Comparison of ENCODE assay signal across 8 mouse cellular contexts in the genomic region with DNA sequence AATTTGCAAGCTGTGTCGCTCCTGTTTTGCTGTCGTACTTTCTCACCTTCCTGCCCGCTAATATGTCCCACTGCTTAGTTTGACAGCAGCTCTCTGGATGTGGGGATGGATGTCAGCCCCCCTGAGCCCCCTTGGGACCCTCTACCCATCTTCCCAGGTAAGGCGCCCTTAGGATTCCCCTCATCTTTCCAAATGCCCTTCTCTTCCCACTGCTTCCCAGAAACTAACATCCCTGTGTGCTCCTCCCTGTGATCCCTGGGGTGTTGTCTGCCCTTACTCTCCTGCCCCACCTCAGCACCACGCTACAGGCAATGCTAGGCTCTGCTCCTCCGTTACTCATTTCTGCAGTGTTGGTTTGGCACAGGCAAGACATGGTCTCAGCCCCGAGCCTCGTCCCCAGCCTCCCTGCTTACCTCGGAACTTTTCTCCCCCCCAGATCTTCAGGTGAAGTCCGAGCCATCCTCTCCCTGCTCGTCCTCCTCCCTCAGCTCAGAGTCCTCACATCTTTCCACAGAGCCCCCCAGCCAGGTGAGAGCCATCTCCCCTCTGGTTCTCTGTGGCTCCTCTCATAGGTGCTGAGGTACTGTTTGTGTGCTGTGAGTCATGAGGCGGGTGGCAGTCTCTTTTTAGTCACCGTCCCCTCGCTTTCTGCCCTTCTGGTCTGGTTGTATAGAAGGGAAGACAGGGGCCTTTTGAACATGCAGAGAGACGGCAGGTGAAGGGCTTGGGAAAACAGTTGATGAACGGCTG. TPM values are rescaled to one million over a fixed set of nuclear protein-coding genes. Genes with fewer than 3 reads are reported as not detected.
DNase-seq lines count a peak whose midpoint lies in the region; ATAC-seq and TF ChIP-seq lines count a peak whose summit lies in the region.

No protein-coding gene starts in this region.

- H3K27ac ChIP-seq in liver, embryonic 11.5 days (ENCODE audit: low read depth, low read length): no peak overlapping the region
- no peak overlapping the region for H3K27ac ChIP-seq in embryonic fibroblast, embryonic 13.5 days (ENCODE audit: insufficient read depth, low read length)
- H3K27ac ChIP-seq in intestine, embryonic 16.5 days (ENCODE audit: low read length): no peak overlapping the region
- no peak overlapping the region for H3K27ac ChIP-seq in neural tube, embryonic 12.5 days

- peaks cover 28% of the 10 kb centered on the region for H3K36me3 ChIP-seq in liver, embryonic 11.5 days (ENCODE audit: control insufficient read depth, insufficient read depth, low read length)
- H3K36me3 ChIP-seq in intestine, embryonic 16.5 days (ENCODE audit: control insufficient read depth, insufficient read depth, low read length): no peaks in the 10 kb centered on the region; the same call in none of the 2 replicates
- H3K36me3 ChIP-seq in neural tube, embryonic 12.5 days: peaks cover 49% of the 10 kb centered on the region

- peak overlapping the region; percentile 71 for H3K4me3 ChIP-seq in liver, embryonic 11.5 days (ENCODE audit: low read depth, low read length)
- peak overlapping the region; percentile 93; the same call in 1 of the 2 replicates for H3K4me3 ChIP-seq in embryonic fibroblast, embryonic 13.5 days (ENCODE audit: insufficient read depth, low read length)
- H3K4me3 ChIP-seq in intestine, embryonic 16.5 days (ENCODE audit: low read length): peak overlapping the region; percentile 100; the same call in 1 of the 2 replicates
- peak overlapping the region; percentile 85; the same call in 1 of the 2 replicates for H3K4me3 ChIP-seq in neural tube, embryonic 12.5 days

- 83% methylated on average over 16 of the region's 16 CpGs for WGBS in liver, embryonic 11.5 days
- WGBS in intestine, embryonic 16.5 days: 85% methylated on average over 16 of the region's 16 CpGs
- 87% methylated on average over 16 of the region's 16 CpGs for WGBS in neural tube, embryonic 12.5 days

- TF ChIP-seq CTCF in embryonic fibroblast, embryonic 13.5 days (IDR thresholded peaks at IDR 0.05; ENCODE audit: borderline replicate concordance, insufficient read depth, low read length): no peak

- H3K4me1 ChIP-seq in liver, embryonic 11.5 days (replicated peaks; ENCODE audit: control insufficient read depth, insufficient read depth, low read length): peaks cover 19% of the 10 kb centered on the region
- 0 out of 2 replicates have a peak, but pooled peaks cover 4% of the 10 kb centered on the region for H3K4me1 ChIP-seq in embryonic fibroblast, embryonic 13.5 days (ENCODE audit: control insufficient read depth, insufficient read depth, low read length)
- peaks cover 15% of the 10 kb centered on the region for H3K4me1 ChIP-seq in intestine, embryonic 16.5 days (ENCODE audit: control insufficient read depth, insufficient read depth, low read length)
- H3K4me1 ChIP-seq in neural tube, embryonic 12.5 days: peaks cover 25% of the 10 kb centered on the region

- H3K4me2 ChIP-seq in liver, embryonic 11.5 days: peak overlapping the region; percentile 79
- H3K4me2 ChIP-seq in intestine, embryonic 16.5 days (ENCODE audit: low read depth, low read length): peak overlapping the region; percentile 91
- peak overlapping the region; percentile 82 for H3K4me2 ChIP-seq in neural tube, embryonic 12.5 days (replicated peaks)

- no peaks in the 10 kb centered on the region for H3K9me3 ChIP-seq in liver, embryonic 11.5 days (ENCODE audit: control insufficient read depth, low read length)
- no peaks in the 10 kb centered on the region for H3K9me3 ChIP-seq in intestine, embryonic 16.5 days (ENCODE audit: control insufficient read depth, low read length)
- H3K9me3 ChIP-seq in neural tube, embryonic 12.5 days: no peaks in the 10 kb centered on the region

- TF ChIP-seq POLR2A in embryonic fibroblast, embryonic 13.5 days (IDR thresholded peaks at IDR 0.05; ENCODE audit: low read depth, low read length): no peak

- DNase-seq in liver, embryonic 11.5 days (ENCODE audit: low spot score): no peak
- no peak for DNase-seq in liver
- no peak for DNase-seq in right cerebral cortex, postnatal 4 days
- DNase-seq in adrenal gland, postnatal 25 days: no peak
- no peak for DNase-seq in T-cell, adult 2 months (ENCODE audit: low spot score)

- no peaks in the 10 kb centered on the region for H3K27me3 ChIP-seq in liver, embryonic 11.5 days (replicated peaks; ENCODE audit: control insufficient read depth, insufficient read depth, low read length)
- H3K27me3 ChIP-seq in intestine, embryonic 16.5 days (replicated peaks; ENCODE audit: control insufficient read depth, insufficient read depth, low read length): no peaks in the 10 kb centered on the region
- no peaks in the 10 kb centered on the region for H3K27me3 ChIP-seq in neural tube, embryonic 12.5 days (replicated peaks)

- ATAC-seq in liver, embryonic 11.5 days (replicated peaks; ENCODE audit: low FRiP score): no peak
- ATAC-seq in intestine, embryonic 16.5 days: no peak
- ATAC-seq in neural tube, embryonic 12.5 days (ENCODE audit: low FRiP score, low read depth): no peak

- peak overlapping the region; percentile 74; the same call in 1 of the 2 replicates for H3K9ac ChIP-seq in liver, embryonic 11.5 days (ENCODE audit: low read depth, low read length)
- peak overlapping the region; percentile 91; the same call in 1 of the 2 replicates for H3K9ac ChIP-seq in intestine, embryonic 16.5 days (ENCODE audit: low read depth, low read length)
- H3K9ac ChIP-seq in neural tube, embryonic 12.5 days: 0 out of 2 replicates have a peak overlapping the region, but pooled peaks have one; percentile 9

RNA-seq across cellular contexts. Expression of a gene that starts 1.4 kb away (rescaled TPM):
- polyA plus RNA-seq in liver, embryonic 11.5 days (2014; fragmentation: Nextera tagmentation; extraction: Ambion mirVana): 39.9 and 48.5 TPM in 2 replicates
- polyA plus RNA-seq in embryonic fibroblast, embryonic 13.5 days (2011; ENCODE audit: insufficient read length, low read depth, missing spikeins): 65.2 and 83.8 TPM in 2 replicates
- 66.3 and 69.1 TPM in 2 replicates for polyA plus RNA-seq in intestine, embryonic 16.5 days (2015; fragmentation: Nextera tagmentation; extraction: Ambion mirVana)
- 116 and 120 TPM in 2 replicates for polyA plus RNA-seq in neural tube, embryonic 12.5 days (2016; fragmentation: Nextera tagmentation; extraction: Ambion mirVana)
- total RNA-seq in adrenal gland, postnatal 25 days (2021): 50.4 and 52.5 TPM in 2 replicates

RNA-seq across cellular contexts. Expression of a gene that starts 3.8 kb away (rescaled TPM):
- 9.5 and 9.7 TPM in 2 replicates for polyA plus RNA-seq in liver, embryonic 11.5 days (2014; fragmentation: Nextera tagmentation; extraction: Ambion mirVana)
- polyA plus RNA-seq in embryonic fibroblast, embryonic 13.5 days (2011; ENCODE audit: insufficient read length, low read depth, missing spikeins): 17.9 and 20.2 TPM in 2 replicates
- 10.2 and 14.4 TPM in 2 replicates for polyA plus RNA-seq in intestine, embryonic 16.5 days (2015; fragmentation: Nextera tagmentation; extraction: Ambion mirVana)
- polyA plus RNA-seq in neural tube, embryonic 12.5 days (2016; fragmentation: Nextera tagmentation; extraction: Ambion mirVana): 17.4 and 17.5 TPM in 2 replicates
- 13.4 TPM in 2 replicates for total RNA-seq in adrenal gland, postnatal 25 days (2021)

RNA-seq across cellular contexts. Expression of a gene that starts 19.0 kb away (rescaled TPM):
- polyA plus RNA-seq in liver, embryonic 11.5 days (2014; fragmentation: Nextera tagmentation; extraction: Ambion mirVana): not detected in 2 replicates
- 0.53 TPM in 1 of 2 replicates, not detected in the other for polyA plus RNA-seq in embryonic fibroblast, embryonic 13.5 days (2011; ENCODE audit: insufficient read length, low read depth, missing spikeins)
- polyA plus RNA-seq in intestine, embryonic 16.5 days (2015; fragmentation: Nextera tagmentation; extraction: Ambion mirVana): 0.32 and 0.47 TPM in 2 replicates
- polyA plus RNA-seq in neural tube, embryonic 12.5 days (2016; fragmentation: Nextera tagmentation; extraction: Ambion mirVana): 1.4 and 1.6 TPM in 2 replicates
- total RNA-seq in adrenal gland, postnatal 25 days (2021): 10.8 and 13.5 TPM in 2 replicates

RNA-seq across cellular contexts. Expression of a gene that starts 20.0 kb away (rescaled TPM):
- polyA plus RNA-seq in liver, embryonic 11.5 days (2014; fragmentation: Nextera tagmentation; extraction: Ambion mirVana): 23.1 and 25.8 TPM in 2 replicates
- polyA plus RNA-seq in embryonic fibroblast, embryonic 13.5 days (2011; ENCODE audit: insufficient read length, low read depth, missing spikeins): 28.2 and 32.3 TPM in 2 replicates
- polyA plus RNA-seq in intestine, embryonic 16.5 days (2015; fragmentation: Nextera tagmentation; extraction: Ambion mirVana): 32.3 and 32.9 TPM in 2 replicates
- polyA plus RNA-seq in neural tube, embryonic 12.5 days (2016; fragmentation: Nextera tagmentation; extraction: Ambion mirVana): 22.9 and 25.2 TPM in 2 replicates
- total RNA-seq in adrenal gland, postnatal 25 days (2021): 56.9 and 61.1 TPM in 2 replicates

RNA-seq across cellular contexts. Expression of a gene that starts 22.0 kb away (rescaled TPM):
- 0.10 TPM in 1 of 2 replicates, not detected in the other for polyA plus RNA-seq in liver, embryonic 11.5 days (2014; fragmentation: Nextera tagmentation; extraction: Ambion mirVana)
- 0.19 and 0.20 TPM in 2 replicates for polyA plus RNA-seq in embryonic fibroblast, embryonic 13.5 days (2011; ENCODE audit: insufficient read length, low read depth, missing spikeins)
- polyA plus RNA-seq in intestine, embryonic 16.5 days (2015; fragmentation: Nextera tagmentation; extraction: Ambion mirVana): 1.1 TPM in 2 replicates
- 0.03 TPM in 2 replicates for polyA plus RNA-seq in neural tube, embryonic 12.5 days (2016; fragmentation: Nextera tagmentation; extraction: Ambion mirVana)
- total RNA-seq in adrenal gland, postnatal 25 days (2021): 23.7 and 25.4 TPM in 2 replicates

Comparison
In these comparisons a context has a peak if more than half of its experiments do, and no peak if none do; other contexts are left out.
1. H3K9ac ChIP-seq: peak in every context shown above with its lines; median percentile 91 in intestine, embryonic 16.5 days; 74 in liver, embryonic 11.5 days; 9 in neural tube, embryonic 12.5 days.